Mouse (Mus musculus): Measurements from ENCODE around the gene Snx20. TPM values are rescaled to one million over a fixed set of nuclear protein-coding genes. Genes with fewer than 3 reads are reported as not detected.
A peak's percentile ranks its signal among the peaks of the same experiment; 100 is the strongest.

Snx20 gene
- polyA plus RNA-seq, 1 experiment from 2014 or later: 4.2 TPM

DNA sequence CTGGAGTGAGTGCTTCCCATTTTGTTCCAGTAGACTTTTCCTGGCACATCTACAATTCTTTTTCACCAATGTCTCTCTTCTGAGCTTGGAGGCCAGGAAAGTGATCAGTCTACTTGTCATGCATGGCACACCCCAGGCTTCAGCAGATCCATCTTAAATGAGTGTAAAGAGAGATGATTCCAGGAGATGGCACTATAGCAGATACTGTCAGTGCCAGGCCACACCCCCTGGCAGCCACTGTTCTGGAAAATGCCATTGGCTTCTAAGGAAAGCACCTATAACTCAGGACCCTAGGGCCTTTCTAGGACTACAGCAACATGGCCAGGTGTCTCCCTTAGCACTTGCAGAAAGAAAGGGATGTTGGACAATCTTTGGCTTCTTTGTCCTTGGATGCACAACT is 4.8 kb downstream of the Snx20 start:
- H3K27me3 ChIP-seq (replicated peaks; ENCODE audit: control insufficient read depth, insufficient read depth, low read length): peaks cover 7% of the 10 kb centered on the region; the same call in 1 of the 2 replicates
- no peak overlapping the region for H3K4me3 ChIP-seq (ENCODE audit: low read depth, low read length)
- ATAC-seq (ENCODE audit: low read depth) (no peak), DNase-seq (ENCODE audit: low spot score) (peak; percentile 35)
- H3K4me2 ChIP-seq (ENCODE audit: low read depth, low read length): no peak overlapping the region
- no peaks in the 10 kb centered on the region for H3K9me3 ChIP-seq (ENCODE audit: control insufficient read depth, low read length)
- H3K9ac ChIP-seq (ENCODE audit: low read depth, low read length): no peak overlapping the region
- no peaks in the 10 kb centered on the region for H3K36me3 ChIP-seq (ENCODE audit: control insufficient read depth, insufficient read depth, low read length)
- peaks cover 7% of the 10 kb centered on the region; the same call in 1 of the 2 replicates for H3K4me1 ChIP-seq (ENCODE audit: control insufficient read depth, insufficient read depth, low read length)
- H3K27ac ChIP-seq (replicated peaks; ENCODE audit: low read depth, low read length): no peak overlapping the region

DNA sequence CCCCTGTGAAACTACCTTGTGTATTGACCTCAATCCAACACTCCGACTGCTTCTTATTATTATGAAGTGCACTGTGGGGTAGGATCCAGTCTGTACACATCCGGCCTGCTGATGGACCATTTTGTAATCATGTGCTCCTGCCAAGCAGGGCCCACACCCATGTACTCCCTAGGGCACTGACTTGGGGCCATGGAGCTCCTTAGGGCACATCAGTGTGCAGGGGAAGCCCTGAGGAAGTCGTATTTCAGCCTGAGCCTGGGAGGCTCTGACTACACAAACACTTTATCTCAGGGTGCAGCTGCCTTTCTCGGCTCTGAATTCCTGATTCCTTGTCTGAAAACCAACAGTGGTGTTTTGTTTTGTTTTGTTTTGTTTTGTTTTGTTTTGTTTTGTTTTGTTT is 5.7 kb downstream of the Snx20 start:
- H3K27me3 ChIP-seq (replicated peaks; ENCODE audit: control insufficient read depth, insufficient read depth, low read length): peaks cover 14% of the 10 kb centered on the region; the same call in 1 of the 2 replicates
- ATAC-seq (ENCODE audit: low read depth): no peak
- H3K4me3 ChIP-seq (ENCODE audit: low read depth, low read length): no peak overlapping the region
- no peaks in the 10 kb centered on the region for H3K36me3 ChIP-seq (ENCODE audit: control insufficient read depth, insufficient read depth, low read length)
- no peak overlapping the region for H3K4me2 ChIP-seq (ENCODE audit: low read depth, low read length)
- DNase-seq (ENCODE audit: low spot score): no peak
- no peak overlapping the region for H3K9ac ChIP-seq (ENCODE audit: low read depth, low read length)
- H3K4me1 ChIP-seq (ENCODE audit: control insufficient read depth, insufficient read depth, low read length): peaks cover 7% of the 10 kb centered on the region; the same call in 1 of the 2 replicates
- H3K27ac ChIP-seq (replicated peaks; ENCODE audit: low read depth, low read length): no peak overlapping the region
- 85% methylated on average over 4 of the region's 4 CpGs for WGBS
- no peaks in the 10 kb centered on the region for H3K9me3 ChIP-seq (ENCODE audit: control insufficient read depth, low read length)

DNA sequence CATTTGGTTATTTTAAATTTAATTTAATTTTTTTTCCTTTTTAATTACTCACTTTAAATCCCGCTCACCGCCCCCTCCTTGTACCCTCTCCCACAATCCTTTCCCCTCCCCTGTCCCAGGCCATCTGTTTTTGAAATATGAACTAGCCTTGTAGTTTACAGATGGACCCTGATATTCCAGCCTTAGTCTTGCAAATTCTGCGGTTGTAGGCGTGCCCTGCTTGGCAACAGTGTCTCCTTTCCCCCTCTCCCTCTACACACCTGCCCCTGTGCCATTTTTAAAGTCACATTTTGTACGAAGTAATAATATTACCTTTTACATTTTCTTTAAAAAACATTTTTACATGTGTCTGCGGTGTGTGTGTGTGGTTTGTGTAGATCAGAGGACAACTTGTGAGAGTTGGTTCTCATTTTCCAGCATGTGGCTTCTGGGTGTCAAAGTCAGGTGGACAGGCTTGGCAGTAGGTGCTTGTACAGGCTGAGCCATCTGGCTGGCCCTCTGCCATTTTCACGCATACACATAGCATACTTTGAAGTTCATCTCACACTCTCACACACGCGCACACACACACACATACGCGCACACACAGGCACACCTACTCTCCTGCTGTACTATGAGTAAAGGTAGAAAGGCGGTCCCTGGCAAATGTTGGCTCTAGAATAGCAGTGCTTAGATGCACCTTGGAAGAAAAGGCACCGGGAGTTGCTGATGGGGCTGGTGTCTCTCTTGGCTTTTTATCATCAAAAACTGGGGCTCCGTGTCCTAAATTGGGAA is 7.7 kb downstream of the Snx20 start:
- Histone ChIP-seq H3K36me3 (ENCODE audit: control insufficient read depth, insufficient read depth, low read length) (no peaks in the 10 kb centered on the region), H3K4me3 (ENCODE audit: low read depth, low read length) (peak overlapping the region; percentile 63), H3K27me3 (replicated peaks; ENCODE audit: control insufficient read depth, insufficient read depth, low read length) (peaks cover 14% of the 10 kb centered on the region; the same call in 1 of the 2 replicates), H3K4me2 (ENCODE audit: low read depth, low read length) (peak overlapping the region; percentile 93), H3K9ac (ENCODE audit: low read depth, low read length) (peak overlapping the region; percentile 83), H3K9me3 (ENCODE audit: control insufficient read depth, low read length) (no peaks in the 10 kb centered on the region), H3K27ac (replicated peaks; ENCODE audit: low read depth, low read length) (no peak overlapping the region), H3K4me1 (ENCODE audit: control insufficient read depth, insufficient read depth, low read length) (peaks cover 7% of the 10 kb centered on the region; the same call in 1 of the 2 replicates)
- ATAC-seq (ENCODE audit: low read depth) (peak; percentile 51), DNase-seq (ENCODE audit: low spot score) (peak; percentile 56)
- 57% methylated on average over 14 of the region's 14 CpGs for WGBS

DNA sequence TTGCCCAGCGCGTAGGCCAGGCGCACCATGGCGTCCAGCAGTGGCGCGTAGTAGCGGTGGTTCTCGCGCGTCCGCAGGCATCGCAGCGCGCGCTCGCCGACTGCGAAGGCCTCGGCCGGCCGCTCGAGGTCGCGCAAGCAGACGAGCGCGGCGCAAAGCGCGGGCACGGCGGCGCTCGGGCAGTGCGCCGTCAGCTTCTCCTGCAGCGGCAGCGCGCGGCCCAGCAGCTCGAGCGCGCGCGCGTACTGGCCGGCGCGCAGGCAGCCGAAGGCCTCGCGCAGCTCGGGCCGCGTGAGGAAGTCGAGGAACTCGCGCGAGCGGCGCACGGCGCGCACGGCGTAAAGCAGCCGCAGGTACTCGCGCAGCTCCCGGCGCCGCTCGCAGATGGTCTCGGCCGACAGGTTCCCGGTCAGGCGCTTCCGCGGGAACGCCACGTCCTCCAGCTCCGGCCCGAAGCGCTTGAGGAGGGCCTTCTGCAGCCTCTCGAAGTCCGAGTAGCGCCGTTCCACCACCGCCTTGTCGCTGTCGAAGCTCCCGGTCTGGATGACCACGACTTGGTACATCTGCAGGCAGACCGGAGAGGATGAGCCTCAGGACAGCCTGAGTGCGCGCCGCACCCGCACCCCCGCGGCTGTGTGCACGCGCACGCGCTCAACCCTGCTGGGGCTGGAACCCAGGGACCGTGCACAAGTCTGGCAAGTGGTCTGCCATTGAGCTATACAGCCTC is 8.5 kb downstream of the Snx20 start:
- peaks cover 14% of the 10 kb centered on the region; the same call in 1 of the 2 replicates for H3K27me3 ChIP-seq (replicated peaks; ENCODE audit: control insufficient read depth, insufficient read depth, low read length)
- peak overlapping the region; percentile 83 for H3K9ac ChIP-seq (ENCODE audit: low read depth, low read length)
- H3K27ac ChIP-seq (replicated peaks; ENCODE audit: low read depth, low read length): peak overlapping the region; percentile 78
- H3K4me2 ChIP-seq (ENCODE audit: low read depth, low read length): peak overlapping the region; percentile 93
- H3K9me3 ChIP-seq (ENCODE audit: control insufficient read depth, low read length): no peaks in the 10 kb centered on the region
- H3K4me3 ChIP-seq (ENCODE audit: low read depth, low read length): peak overlapping the region; percentile 63
- 2% methylated on average over 25 of the region's 105 CpGs for WGBS
- no peaks in the 10 kb centered on the region for H3K36me3 ChIP-seq (ENCODE audit: control insufficient read depth, insufficient read depth, low read length)
- peak; percentile 94 for DNase-seq (ENCODE audit: low spot score)
- ATAC-seq (ENCODE audit: low read depth): peak; percentile 89
- H3K4me1 ChIP-seq (ENCODE audit: control insufficient read depth, insufficient read depth, low read length): peaks cover 7% of the 10 kb centered on the region; the same call in 1 of the 2 replicates

DNA sequence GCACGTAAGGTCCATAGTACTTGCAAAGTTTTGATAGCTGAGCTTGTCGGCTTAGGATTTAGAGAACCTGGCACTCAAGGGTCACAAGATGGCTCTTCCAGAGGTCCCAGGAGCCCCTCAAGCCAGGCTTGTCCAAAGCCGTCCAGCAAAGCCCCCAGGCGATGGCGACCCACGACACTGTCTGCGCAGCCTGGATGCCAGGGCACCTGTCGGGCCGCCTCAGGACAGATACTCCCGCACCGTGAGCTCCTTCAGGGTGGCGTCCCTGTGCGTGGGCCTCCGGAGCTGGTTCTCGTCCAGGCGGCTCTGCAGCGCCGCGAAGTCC is 9.0 kb downstream of the Snx20 start:
- H3K27me3 ChIP-seq (replicated peaks; ENCODE audit: control insufficient read depth, insufficient read depth, low read length): peaks cover 14% of the 10 kb centered on the region; the same call in 1 of the 2 replicates
- H3K9me3 ChIP-seq (ENCODE audit: control insufficient read depth, low read length): no peaks in the 10 kb centered on the region
- ATAC-seq (ENCODE audit: low read depth): no peak
- H3K36me3 ChIP-seq (ENCODE audit: control insufficient read depth, insufficient read depth, low read length): no peaks in the 10 kb centered on the region
- H3K9ac ChIP-seq (ENCODE audit: low read depth, low read length): peak overlapping the region; percentile 83
- 20% methylated on average over 11 of the region's 19 CpGs for WGBS
- H3K27ac ChIP-seq (replicated peaks; ENCODE audit: low read depth, low read length): no peak overlapping the region; the same call in 1 of the 2 replicates
- peak overlapping the region; percentile 63 for H3K4me3 ChIP-seq (ENCODE audit: low read depth, low read length)
- H3K4me1 ChIP-seq (ENCODE audit: control insufficient read depth, insufficient read depth, low read length): peaks cover 7% of the 10 kb centered on the region; the same call in 1 of the 2 replicates
- DNase-seq (ENCODE audit: low spot score): no peak
- peak overlapping the region; percentile 93 for H3K4me2 ChIP-seq (ENCODE audit: low read depth, low read length)

DNA sequence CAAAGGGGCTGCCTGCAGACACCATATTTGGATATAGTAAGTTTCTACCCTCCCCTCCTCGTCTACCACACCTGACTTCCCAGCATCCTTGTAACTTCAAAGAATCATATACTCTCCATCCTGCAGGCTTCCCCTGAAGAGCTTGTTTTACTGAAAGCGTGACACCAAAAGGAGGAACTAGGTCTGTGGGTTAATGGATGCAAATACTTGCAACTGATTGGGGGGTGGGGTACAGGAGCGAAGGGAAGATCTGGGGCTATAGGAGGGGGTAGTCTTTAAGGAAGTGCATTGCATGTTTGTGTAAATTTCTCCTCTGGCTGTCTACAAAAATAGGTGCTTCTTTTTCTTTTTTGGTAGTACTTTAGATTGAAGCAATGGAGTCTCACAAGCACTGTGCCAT is 9.5 kb downstream of the Snx20 start:
- Histone ChIP-seq H3K27me3 (replicated peaks; ENCODE audit: control insufficient read depth, insufficient read depth, low read length) (peaks cover 14% of the 10 kb centered on the region; the same call in 1 of the 2 replicates), H3K27ac (replicated peaks; ENCODE audit: low read depth, low read length) (no peak overlapping the region), H3K9ac (ENCODE audit: low read depth, low read length) (peak overlapping the region; percentile 83; the same call in 1 of the 2 replicates), H3K4me3 (ENCODE audit: low read depth, low read length) (no peak overlapping the region), H3K9me3 (ENCODE audit: control insufficient read depth, low read length) (no peaks in the 10 kb centered on the region), H3K4me2 (ENCODE audit: low read depth, low read length) (0 out of 2 replicates have a peak overlapping the region, but pooled peaks have one; percentile 93), H3K36me3 (ENCODE audit: control insufficient read depth, insufficient read depth, low read length) (no peaks in the 10 kb centered on the region), H3K4me1 (ENCODE audit: control insufficient read depth, insufficient read depth, low read length) (peaks cover 7% of the 10 kb centered on the region; the same call in 1 of the 2 replicates)
- ATAC-seq (ENCODE audit: low read depth) (no peak), DNase-seq (ENCODE audit: low spot score) (no peak)
- 66% methylated on average over 3 of the region's 3 CpGs for WGBS

DNA sequence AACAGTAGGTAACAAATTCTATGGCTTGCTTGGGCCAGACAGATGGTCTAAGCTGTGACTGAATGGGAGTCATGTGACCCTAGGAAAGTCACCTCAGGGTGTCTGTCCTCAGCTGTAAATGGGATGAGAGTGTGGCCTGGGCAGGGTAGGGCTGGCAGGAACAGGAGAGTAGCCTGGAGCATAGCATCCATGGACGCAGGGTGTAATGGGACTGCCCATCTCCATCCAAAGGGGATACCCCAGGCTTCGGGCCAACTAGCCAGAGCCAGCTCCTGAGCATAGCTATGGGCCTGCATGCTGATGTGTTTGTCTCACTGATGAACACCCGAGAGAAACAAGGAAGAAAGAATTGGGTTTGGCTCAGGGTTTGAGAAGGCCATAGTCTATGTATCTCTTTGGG is 11.7 kb downstream of the Snx20 start:
- Histone ChIP-seq H3K4me2 (ENCODE audit: low read depth, low read length) (no peak overlapping the region), H3K36me3 (ENCODE audit: control insufficient read depth, insufficient read depth, low read length) (no peaks in the 10 kb centered on the region), H3K4me3 (ENCODE audit: low read depth, low read length) (no peak overlapping the region), H3K27me3 (replicated peaks; ENCODE audit: control insufficient read depth, insufficient read depth, low read length) (peaks cover 14% of the 10 kb centered on the region; the same call in 1 of the 2 replicates), H3K4me1 (ENCODE audit: control insufficient read depth, insufficient read depth, low read length) (peaks cover 7% of the 10 kb centered on the region; the same call in 1 of the 2 replicates), H3K9me3 (ENCODE audit: control insufficient read depth, low read length) (no peaks in the 10 kb centered on the region), H3K9ac (ENCODE audit: low read depth, low read length) (no peak overlapping the region), H3K27ac (replicated peaks; ENCODE audit: low read depth, low read length) (no peak overlapping the region)
- 85% methylated on average over 3 of the region's 3 CpGs for WGBS
- DNase-seq (ENCODE audit: low spot score): no peak
- ATAC-seq (ENCODE audit: low read depth): no peak

DNA sequence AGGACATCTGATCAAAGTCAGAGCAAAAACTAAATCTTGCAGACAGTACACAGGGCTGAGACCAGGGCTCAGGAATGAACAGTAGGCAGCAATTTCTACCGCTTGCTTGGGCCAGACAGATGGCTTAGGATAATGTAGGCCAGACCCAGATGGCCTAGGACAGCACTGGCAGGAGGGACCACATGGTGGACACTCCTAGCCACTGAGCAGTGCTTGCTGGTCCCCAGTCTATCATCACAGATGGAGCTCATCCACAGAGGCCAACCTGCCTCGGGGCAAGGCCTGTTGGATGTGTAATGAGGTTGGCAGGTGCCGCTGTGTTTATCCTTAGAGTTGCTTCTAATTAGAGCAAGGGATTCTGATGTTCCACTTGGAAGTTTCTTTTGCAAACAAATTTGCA is 12.6 kb downstream of the Snx20 start:
- Histone ChIP-seq H3K27me3 (replicated peaks; ENCODE audit: control insufficient read depth, insufficient read depth, low read length) (peaks cover 14% of the 10 kb centered on the region; the same call in 1 of the 2 replicates), H3K4me1 (ENCODE audit: control insufficient read depth, insufficient read depth, low read length) (peaks cover 5% of the 10 kb centered on the region; the same call in 1 of the 2 replicates), H3K27ac (replicated peaks; ENCODE audit: low read depth, low read length) (no peak overlapping the region), H3K4me2 (ENCODE audit: low read depth, low read length) (no peak overlapping the region), H3K4me3 (ENCODE audit: low read depth, low read length) (no peak overlapping the region), H3K9me3 (ENCODE audit: control insufficient read depth, low read length) (no peaks in the 10 kb centered on the region), H3K36me3 (ENCODE audit: control insufficient read depth, insufficient read depth, low read length) (no peaks in the 10 kb centered on the region), H3K9ac (ENCODE audit: low read depth, low read length) (no peak overlapping the region)
- DNase-seq (ENCODE audit: low spot score) (no peak), ATAC-seq (ENCODE audit: low read depth) (no peak)
- WGBS: 60% methylated on average over 3 of the region's 3 CpGs
